Mouse (Mus musculus): Measurements from ENCODE around the gene Syt16.
A peak's percentile ranks its signal among the peaks of the same experiment; 100 is the strongest.

The Syt16 gene

GRCm38 (mm10) chr12:74230808-74231207 lies 233.3 kb downstream of the Syt16 start:
- DNase-seq (ENCODE audit: low spot score): no peak

DNA sequence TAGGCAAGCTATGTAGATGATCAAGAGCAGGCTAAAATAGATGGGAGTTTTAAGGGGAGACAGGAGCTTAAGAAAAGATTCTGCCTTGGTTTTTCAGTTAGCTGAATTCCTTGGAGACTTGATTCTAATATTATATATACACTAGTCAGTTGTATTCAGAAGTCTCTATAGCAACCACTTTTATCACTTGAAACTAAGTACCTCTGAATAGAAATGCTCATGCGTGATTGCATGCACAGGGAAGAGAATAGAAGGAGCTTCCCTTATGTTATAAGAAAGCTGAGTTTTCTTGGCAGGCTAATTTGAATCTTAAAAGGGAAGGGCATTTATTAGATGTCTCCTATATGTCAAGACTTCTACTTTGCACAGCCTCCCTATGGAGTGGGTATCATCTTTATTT lies 235.4 kb downstream of the Syt16 start:
- no peak for DNase-seq (ENCODE audit: low spot score)

DNA sequence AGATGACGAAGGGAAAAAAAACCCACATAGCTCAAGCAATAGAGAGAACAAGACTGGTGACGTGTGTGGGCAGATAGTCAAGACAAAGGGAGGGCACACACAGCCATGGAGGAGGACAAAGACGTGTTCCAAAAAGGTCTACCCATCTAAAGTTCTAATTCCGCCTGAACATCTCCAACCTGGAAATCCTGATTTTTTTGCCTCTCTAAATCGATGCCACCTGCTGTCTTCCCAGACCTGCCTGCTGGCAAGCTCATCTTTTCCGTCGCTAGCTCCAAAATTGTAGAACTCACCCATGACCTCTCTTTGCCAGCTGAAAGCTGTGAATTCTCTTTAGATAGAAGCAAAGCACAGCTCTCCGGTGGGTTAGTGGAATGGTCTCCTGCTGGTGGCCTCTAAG lies 238.7 kb downstream of the Syt16 start:
- DNase-seq (ENCODE audit: low spot score): no peak

DNA sequence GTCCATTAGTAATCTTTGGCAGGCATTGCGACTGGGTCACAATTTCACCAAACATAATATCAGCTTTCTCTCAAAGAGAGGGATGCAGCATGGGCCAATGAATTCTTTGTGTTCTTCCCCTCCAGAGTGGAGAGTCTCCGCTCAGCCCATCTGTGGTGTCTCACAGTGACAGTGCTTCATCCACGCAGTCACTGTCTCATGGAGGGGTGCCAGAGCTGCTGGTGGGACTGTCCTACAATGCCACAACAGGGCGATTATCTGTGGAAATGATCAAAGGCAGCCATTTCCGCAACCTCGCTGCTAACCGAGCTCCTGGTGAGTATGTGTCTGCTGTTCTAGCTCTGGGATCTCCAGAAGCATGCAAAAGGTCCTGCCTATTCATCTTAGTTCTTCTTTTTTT lies 240.6 kb downstream of the Syt16 start:
- no peak for DNase-seq (ENCODE audit: low spot score)

DNA sequence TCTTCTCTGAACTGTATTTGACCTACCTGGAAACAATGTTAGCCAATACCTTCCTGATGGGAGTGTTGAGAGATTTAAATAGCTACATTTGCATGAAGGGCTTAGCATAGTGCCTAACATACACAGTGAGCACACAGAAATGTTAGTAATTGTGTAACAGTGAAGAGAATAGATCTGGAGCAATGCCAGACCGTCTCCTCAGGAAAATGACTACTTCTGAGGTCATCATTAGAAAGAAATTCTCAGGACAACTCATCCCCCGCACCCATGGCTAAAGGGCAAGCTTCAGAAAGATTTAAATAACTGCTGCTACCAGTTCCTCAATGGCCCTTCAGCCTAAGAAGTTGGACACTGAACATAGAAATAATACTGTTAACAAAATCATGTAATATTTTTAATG lies 241.3 kb downstream of the Syt16 start:
- DNase-seq (ENCODE audit: low spot score): no peak

DNA sequence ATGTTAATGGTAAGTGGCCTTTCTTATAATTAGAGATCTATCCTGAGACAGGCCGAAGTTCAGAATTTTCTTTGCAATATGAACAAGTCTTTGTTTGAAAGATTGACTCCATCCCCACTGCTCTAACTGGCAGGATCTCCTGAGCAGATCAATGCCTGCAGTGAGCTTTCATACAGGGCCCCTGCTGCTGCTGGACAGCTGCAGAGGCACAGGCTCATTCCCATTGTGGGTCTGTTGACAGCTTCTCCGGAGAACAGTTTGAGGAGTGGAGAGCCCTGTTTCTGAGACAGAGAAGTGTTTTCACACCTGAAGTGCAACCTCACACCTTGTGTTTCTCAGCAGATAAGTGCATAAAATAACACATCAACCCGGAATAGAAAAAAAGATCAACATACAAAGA lies 267.4 kb downstream of the Syt16 start:
- no peak for DNase-seq (ENCODE audit: low spot score)

DNA sequence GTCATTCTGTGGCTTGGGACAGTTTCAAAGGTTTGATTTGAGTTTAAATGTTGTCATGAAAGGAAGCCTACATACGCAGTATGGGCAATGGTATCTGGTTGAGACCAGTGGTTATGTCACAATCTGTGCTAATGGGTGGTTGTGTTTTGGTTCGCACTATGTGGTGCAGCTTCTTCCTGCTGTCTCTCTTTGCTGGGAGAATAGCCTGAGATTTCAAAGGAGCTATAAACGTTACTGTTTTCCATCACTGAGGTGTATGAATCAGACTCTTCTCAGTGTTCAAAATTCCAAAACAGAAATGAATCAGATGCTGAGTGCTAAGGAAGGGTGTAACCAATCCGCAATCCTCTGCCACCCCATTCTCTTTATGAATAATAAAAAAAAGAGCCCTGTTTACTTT lies 269.6 kb downstream of the Syt16 start:
- DNase-seq (ENCODE audit: low spot score): no peak

GRCm38 (mm10) chr12:74268644-74269285 lies 271.3 kb downstream of the Syt16 start:
- no peak for DNase-seq (ENCODE audit: low spot score)

GRCm38 (mm10) chr12:74272545-74272944 lies 275.1 kb downstream of the Syt16 start:
- no peak for DNase-seq (ENCODE audit: low spot score)

- DNase-seq (ENCODE audit: low spot score): no peak
Observed at GRCm38 (mm10) chr12:74277265-74277664, 279.8 kb downstream of the Syt16 start.

GRCm38 (mm10) chr12:74281403-74281802 lies 283.9 kb downstream of the Syt16 start:
- DNase-seq (ENCODE audit: low spot score): no peak

- DNase-seq (ENCODE audit: low spot score): no peak
Observed at GRCm38 (mm10) chr12:74282846-74283245, 285.4 kb downstream of the Syt16 start.

DNA sequence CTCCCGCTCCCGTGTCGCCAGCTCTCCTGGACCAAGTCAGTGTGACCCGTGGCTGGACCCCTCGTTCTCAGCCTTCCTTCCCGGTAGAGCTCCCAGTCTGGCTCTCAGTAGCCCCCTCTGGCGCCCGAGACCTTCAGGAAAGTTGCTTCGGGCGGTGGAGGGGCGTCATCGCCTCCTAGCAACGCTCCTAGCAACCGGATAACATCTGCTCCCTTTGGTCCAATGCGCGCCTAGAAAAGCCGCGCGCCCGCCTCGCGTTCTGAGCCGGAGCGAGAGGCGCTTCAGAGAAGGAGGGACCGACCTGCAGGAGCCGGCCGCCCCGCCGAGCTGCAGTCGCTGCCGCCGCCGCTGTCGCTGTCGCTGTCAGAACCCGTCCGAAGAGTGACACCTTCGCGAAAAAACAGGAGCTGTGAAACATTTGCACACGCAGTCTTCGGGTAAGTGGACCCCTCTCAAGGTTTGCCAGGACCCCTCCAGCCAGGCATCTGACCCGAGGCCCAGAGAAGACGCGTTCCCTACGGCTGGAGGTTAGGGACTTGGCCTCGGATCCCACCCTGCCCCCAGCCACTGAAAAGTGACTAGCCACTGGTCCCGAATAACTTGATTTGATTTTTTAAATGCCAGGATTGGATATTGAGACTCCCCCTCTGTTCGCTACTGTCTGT lies 286.7 kb downstream of the Syt16 start:
- DNase-seq (ENCODE audit: low spot score): peak; percentile 98

- DNase-seq (ENCODE audit: low spot score): no peak
Observed at GRCm38 (mm10) chr12:74284685-74285054, 287.2 kb downstream of the Syt16 start.

- DNase-seq (ENCODE audit: low spot score): no peak
Observed at GRCm38 (mm10) chr12:74290983-74291382, 293.5 kb downstream of the Syt16 start.

DNA sequence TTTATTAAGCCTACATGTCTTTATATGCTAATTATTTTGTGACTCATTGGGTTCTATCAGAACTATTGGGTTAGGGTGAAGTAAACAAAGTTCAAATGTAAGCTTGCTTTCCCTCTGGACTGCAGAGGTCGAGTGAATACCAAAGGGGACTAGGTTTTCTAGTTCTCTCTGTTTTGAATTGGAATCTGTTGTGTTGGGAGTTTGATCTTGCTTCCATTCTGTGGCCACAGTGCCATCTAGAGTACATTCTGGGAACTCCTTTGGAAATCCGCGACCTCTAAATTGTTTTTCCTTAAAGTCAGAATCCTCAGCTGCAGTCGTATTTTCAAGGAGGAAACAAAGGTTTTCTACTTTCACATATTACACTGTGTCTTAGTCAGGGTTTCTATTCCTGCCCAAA lies 296.2 kb downstream of the Syt16 start:
- peak; percentile 80 for DNase-seq (ENCODE audit: low spot score)

GRCm38 (mm10) chr12:74296374-74296773 lies 298.9 kb downstream of the Syt16 start:
- no peak for DNase-seq (ENCODE audit: low spot score)

DNA sequence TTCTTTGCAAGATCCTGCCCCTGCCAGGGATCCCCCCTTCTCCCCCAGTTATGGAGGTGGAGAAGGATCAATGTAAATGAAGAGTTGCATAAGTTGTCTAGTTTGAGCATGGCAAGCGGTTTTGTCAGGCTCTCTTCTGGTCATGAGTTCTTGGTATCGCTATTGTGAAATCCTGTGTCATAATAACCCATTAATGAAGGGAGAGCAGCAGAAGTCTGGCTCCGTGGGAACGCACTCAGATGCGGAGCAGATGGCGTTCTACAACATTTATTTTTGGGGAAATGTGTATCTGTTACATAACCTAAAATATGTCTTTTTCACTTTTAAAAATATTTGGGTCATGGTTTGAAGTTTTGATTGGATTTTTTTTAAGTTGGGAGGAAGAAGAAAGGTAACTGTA lies 304.1 kb downstream of the Syt16 start:
- DNase-seq (ENCODE audit: low spot score): no peak

- no peak for DNase-seq (ENCODE audit: low spot score)
Observed at GRCm38 (mm10) chr12:74303418-74304294, 306.2 kb downstream of the Syt16 start.

DNA sequence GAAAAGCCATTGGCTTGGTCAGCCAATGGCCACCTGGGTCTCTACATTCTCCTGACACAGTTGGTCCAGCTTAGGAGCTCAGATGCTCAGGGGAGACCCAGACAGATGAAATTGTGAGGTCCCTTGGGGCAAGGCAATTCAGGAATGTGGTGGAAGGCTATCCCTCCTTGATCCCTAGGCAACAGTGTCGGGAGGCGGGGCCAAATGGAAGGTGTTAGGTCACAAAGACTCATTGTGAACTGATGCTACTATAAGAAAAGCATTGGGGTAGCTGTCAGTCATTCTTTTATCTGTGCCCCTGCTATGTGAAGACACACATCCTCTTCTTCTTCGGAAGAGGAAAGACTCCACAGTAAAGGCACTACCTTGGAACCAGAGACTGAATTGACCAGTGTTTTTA lies 315.1 kb downstream of the Syt16 start:
- DNase-seq (ENCODE audit: low spot score): no peak

DNA sequence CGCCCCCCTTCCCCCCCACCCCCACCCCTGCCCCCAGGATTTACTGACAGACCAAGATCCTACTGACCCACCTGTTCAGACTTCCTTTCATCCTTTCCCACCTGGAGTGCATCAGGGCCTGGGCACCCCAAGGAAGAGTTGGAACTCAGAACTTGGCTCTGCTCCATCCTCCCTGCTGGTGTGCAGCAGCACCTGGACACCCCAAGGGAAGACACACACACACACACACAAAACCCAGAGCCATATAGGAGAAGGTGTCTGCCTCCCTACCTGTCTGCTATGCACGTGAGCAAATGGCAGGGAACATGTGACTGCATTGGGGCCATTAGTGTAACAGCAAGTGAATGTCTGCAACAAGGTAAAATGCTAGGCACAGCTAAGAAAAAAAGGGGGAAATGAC lies 317.8 kb downstream of the Syt16 start:
- DNase-seq (ENCODE audit: low spot score): no peak

DNA sequence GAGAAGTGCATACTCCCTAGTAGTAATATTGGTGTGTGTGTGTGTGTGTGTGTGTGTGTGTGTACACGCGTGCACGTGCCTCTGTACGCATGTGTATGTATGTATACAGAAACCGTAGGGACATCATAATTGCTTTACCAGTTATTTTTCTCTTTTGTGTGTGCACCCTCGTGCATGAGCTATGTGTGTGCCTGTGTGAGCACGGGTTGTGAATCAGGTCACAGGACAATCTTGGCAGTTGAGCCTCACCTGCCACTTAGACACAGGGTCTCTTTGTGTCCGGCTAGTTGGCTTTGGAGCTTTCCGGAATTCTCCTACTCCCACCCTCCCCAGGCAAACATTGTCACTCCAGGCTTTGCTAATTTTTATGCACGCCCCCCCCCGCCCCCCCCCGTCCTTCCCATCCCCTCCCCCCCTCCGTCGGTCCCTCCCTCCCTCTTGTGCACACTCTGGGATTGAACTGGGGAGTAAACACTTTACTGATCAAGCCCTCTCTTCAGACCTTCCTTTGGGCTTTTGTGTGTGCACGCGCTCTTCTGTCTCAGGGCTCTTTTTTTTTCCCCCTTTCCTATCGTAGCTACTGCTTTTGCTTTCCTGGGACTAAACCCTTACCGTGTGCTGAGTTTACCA lies 319.0 kb downstream of the Syt16 start, which contains the start of gene Gm11042:
Gene Gm11042, minus strand, starts transcription at position 51 of the 630 bp plus-strand sequence.
- peak; percentile 43 for DNase-seq (ENCODE audit: low spot score)
